Mouse (Mus musculus): ENCODE data around the gene Rtp2.
"Not testable (repeated sequence)": the region's sequence is repeated elsewhere in the genome, so short reads cannot be mapped to it uniquely, and the experiment has no call there.

Gene Rtp2

GRCm38 (mm10) chr16:23952101-23952727, 20.0 kb upstream of the Rtp2 start:
- no peak for DNase-seq (ENCODE audit: extremely low spot score)

GRCm38 (mm10) chr16:23947654-23948053, 15.5 kb upstream of the Rtp2 start:
- DNase-seq (ENCODE audit: extremely low spot score), result no peak

GRCm38 (mm10) chr16:23944801-23945200, 12.6 kb upstream of the Rtp2 start:
- DNase-seq (ENCODE audit: extremely low spot score), result no peak

GRCm38 (mm10) chr16:23934397-23934796, 2.2 kb upstream of the Rtp2 start:
- no peak for DNase-seq (ENCODE audit: extremely low spot score)

GRCm38 (mm10) chr16:23931275-23931674, 919 bp downstream of the Rtp2 start:
- DNase-seq (ENCODE audit: extremely low spot score), result no peak

GRCm38 (mm10) chr16:23930426-23931073, 1.6 kb downstream of the Rtp2 start:
- no peak for DNase-seq (ENCODE audit: extremely low spot score)

- no peak for DNase-seq (ENCODE audit: extremely low spot score)
Measured at GRCm38 (mm10) chr16:23927301-23928114, 4.7 kb downstream of the Rtp2 start.

GRCm38 (mm10) chr16:23922906-23923305, 9.3 kb downstream of the Rtp2 start:
- DNase-seq (ENCODE audit: extremely low spot score), result no peak

- no peak for DNase-seq (ENCODE audit: extremely low spot score)
Measured at GRCm38 (mm10) chr16:23921697-23922096, 10.5 kb downstream of the Rtp2 start.

- DNase-seq (ENCODE audit: extremely low spot score), result no peak
Measured at GRCm38 (mm10) chr16:23919418-23919817, 12.8 kb downstream of the Rtp2 start.

GRCm38 (mm10) chr16:23913401-23913800, 18.8 kb downstream of the Rtp2 start:
- DNase-seq (ENCODE audit: extremely low spot score), result no peak

GRCm38 (mm10) chr16:23912741-23913140, 19.5 kb downstream of the Rtp2 start:
- DNase-seq (ENCODE audit: extremely low spot score), result no peak

- DNase-seq (ENCODE audit: extremely low spot score), result not testable (repeated sequence)
Measured at GRCm38 (mm10) chr16:23909015-23909354, 23.2 kb downstream of the Rtp2 start.

GRCm38 (mm10) chr16:23908076-23909014, 23.8 kb downstream of the Rtp2 start:
- DNase-seq (ENCODE audit: extremely low spot score), result not testable (repeated sequence)

- DNase-seq (ENCODE audit: extremely low spot score), result not testable (repeated sequence)
Measured at GRCm38 (mm10) chr16:23906586-23906985, 25.6 kb downstream of the Rtp2 start.

GRCm38 (mm10) chr16:23901411-23901810, 30.8 kb downstream of the Rtp2 start:
- no peak for DNase-seq (ENCODE audit: extremely low spot score)

- DNase-seq (ENCODE audit: extremely low spot score), result no peak
Measured at GRCm38 (mm10) chr16:23900061-23900460, 32.1 kb downstream of the Rtp2 start.

GRCm38 (mm10) chr16:23898840-23899239, 33.4 kb downstream of the Rtp2 start:
- DNase-seq (ENCODE audit: extremely low spot score), result peak; percentile 79

GRCm38 (mm10) chr16:23897984-23898586, 34.1 kb downstream of the Rtp2 start:
- DNase-seq (ENCODE audit: extremely low spot score), result peak; percentile 64

GRCm38 (mm10) chr16:23897486-23897885, 34.7 kb downstream of the Rtp2 start:
- DNase-seq (ENCODE audit: extremely low spot score), result no peak

GRCm38 (mm10) chr16:23895135-23895534, 37.1 kb downstream of the Rtp2 start:
- DNase-seq (ENCODE audit: extremely low spot score), result no peak
